Mouse (Mus musculus) CD8-positive naive resting alpha-beta T cell, adult 2 months (primary cell): ENCODE data around the gene Fxr1.
"Not testable (repeated sequence)": the region's sequence is repeated elsewhere in the genome, so short reads cannot be mapped to it uniquely, and the experiment has no call there.

Experiments used
- DNase-seq, 2 experiments: peaks; one replicate each; pipeline ENCODE4 v3.0.0; 2022; ENCODE audit warnings: low read depth in 2 of 2, low spot score in 2 of 2

Gene Fxr1

GRCm38 (mm10) chr3:34041990-34042389 is 22.2 kb downstream of the Fxr1 start:
- no peak for DNase-seq

- DNase-seq: no peak
These were observed 42.6 kb downstream of the Fxr1 start for GRCm38 (mm10) chr3:34062352-34062751.

- not testable (repeated sequence) for DNase-seq
These were observed 49.2 kb downstream of the Fxr1 start for GRCm38 (mm10) chr3:34068943-34069342.

GRCm38 (mm10) chr3:34072726-34073125 is 53.0 kb downstream of the Fxr1 start:
- no peak for DNase-seq

- no peak for DNase-seq
These were observed 56.5 kb downstream of the Fxr1 start for GRCm38 (mm10) chr3:34076058-34076759.

- peak; percentile 77 to 85 for DNase-seq
These were observed 61.3 kb downstream of the Fxr1 start, which contains the start of gene Dnajc19 for GRCm38 (mm10) chr3:34080900-34081662. Gene Dnajc19 (minus strand): TSS chr3:34081321.

- no peak for DNase-seq
These were observed 62.2 kb downstream of the Fxr1 start for GRCm38 (mm10) chr3:34081929-34082328.

GRCm38 (mm10) chr3:34083655-34084054 is 63.9 kb downstream of the Fxr1 start:
- DNase-seq: no peak

- DNase-seq: no peak
These were observed 83.1 kb downstream of the Fxr1 start for GRCm38 (mm10) chr3:34102891-34103290.

- DNase-seq: no peak
These were observed 84.3 kb downstream of the Fxr1 start for GRCm38 (mm10) chr3:34103902-34104672.

- no peak for DNase-seq
These were observed 86.7 kb downstream of the Fxr1 start for GRCm38 (mm10) chr3:34106421-34106820.

GRCm38 (mm10) chr3:34107631-34108030 is 87.9 kb downstream of the Fxr1 start:
- DNase-seq: no peak

GRCm38 (mm10) chr3:34111941-34112685 is 92.4 kb downstream of the Fxr1 start:
- DNase-seq: no peak

- no peak for DNase-seq
These were observed 96.1 kb downstream of the Fxr1 start for GRCm38 (mm10) chr3:34115806-34116205.

GRCm38 (mm10) chr3:34119869-34120268 is 100.1 kb downstream of the Fxr1 start:
- no peak for DNase-seq
